Mouse (Mus musculus) left cerebral cortex, adult 18-20 months (tissue): ENCODE data around the gene Atg4a. TPM values are rescaled to one million over a fixed set of nuclear protein-coding genes. Genes with fewer than 3 reads are reported as not detected.
A peak's percentile ranks its signal among the peaks of the same experiment; 100 is the strongest.

ENCODE experiments used
- DNase-seq, 2 experiments: peaks; one replicate each; pipeline ENCODE4 v3.0.0; 2021 to 2022; ENCODE audit warnings: low spot score in 2 of 2, mixed read lengths in 1 of 2
- long read RNA-seq, 2 experiments: library from polyadenylated mRNA; stranded (forward); transcript quantifications; one replicate each; pipeline ENCODE4 v2.0.0; 2021
- total RNA-seq, 2 experiments: library from RNA; stranded (reverse); gene quantifications; 2 replicates each; pipeline ENCODE4 v1.2.3; 2021

The Atg4a gene
- total RNA-seq, result 1 to 10 TPM; 6.8 to 7.4 TPM
- long read RNA-seq, experiment 1, partial matches to known transcripts, result 2 of 12 reads
- long read RNA-seq, experiment 1, other reads (novel, unspliced or antisense), result 7 of 12 reads
- long read RNA-seq, experiment 2, partial matches to known transcripts, result 0 of 4 reads
- long read RNA-seq, experiment 2, other reads (novel, unspliced or antisense), result 3 of 4 reads

DNA sequence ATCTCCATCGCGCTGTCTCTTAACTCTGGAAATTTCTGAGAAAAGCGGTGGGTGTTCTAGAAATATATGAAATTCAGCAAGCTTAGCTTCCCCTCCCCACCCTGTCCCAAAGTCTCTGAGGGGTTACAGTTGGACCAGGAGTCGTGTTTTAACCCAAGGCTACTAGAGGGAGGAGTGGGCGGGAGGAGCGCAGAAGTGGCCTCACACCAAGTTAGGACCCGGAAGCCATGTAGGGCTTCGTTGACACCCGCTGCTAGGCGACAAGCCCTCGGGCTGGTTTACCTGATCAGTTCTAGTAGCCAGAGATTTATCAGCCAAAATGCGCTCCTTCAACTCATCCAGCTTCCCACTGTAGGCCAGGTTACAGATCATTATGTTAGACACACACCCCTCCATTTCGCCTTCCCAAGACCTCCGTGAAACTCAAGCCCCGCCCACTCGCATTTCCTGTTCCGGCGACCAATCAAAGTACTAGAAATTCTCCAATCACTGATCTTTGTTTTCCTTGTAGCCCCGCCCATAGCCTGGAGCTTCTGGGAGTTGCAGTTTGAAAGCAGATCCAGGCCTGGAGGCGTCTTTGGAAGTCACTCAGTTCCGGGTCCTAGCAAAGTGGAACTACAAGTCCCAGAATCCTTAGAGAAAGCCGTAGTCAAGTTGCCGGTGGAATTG, at the start of gene Atg4a, which contains the start of gene Psmd10:
Gene Atg4a (plus strand): TSS at position 636 of the 669 bp plus-strand sequence.
Gene Psmd10 (minus strand): TSS at position 457 of the 669 bp plus-strand sequence.
- DNase-seq, result peak; percentile 83 to 89

DNA sequence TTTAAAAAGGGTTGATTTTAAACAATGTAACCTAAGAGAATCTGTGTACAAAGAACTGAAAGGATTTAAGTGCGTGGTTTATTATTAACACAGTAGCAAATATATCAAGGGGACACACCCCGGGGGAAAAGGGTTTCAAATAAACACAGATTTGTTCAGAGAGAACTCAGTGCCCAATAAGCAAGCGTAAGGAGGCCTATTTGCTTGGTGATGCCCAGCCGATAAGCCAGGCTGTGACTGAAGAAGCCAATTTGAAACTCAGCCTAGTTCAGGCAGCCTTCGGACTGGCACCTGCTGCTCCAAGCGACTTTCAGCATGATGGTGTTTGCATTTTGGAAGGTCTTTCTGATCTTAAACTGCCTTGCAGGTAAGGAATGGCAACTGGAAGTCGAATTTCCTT, 49.3 kb upstream of the Atg4a start, which contains the start of gene Vsig1:
Gene Vsig1 (plus strand): TSS at position 249 of the 400 bp plus-strand sequence.
- no peak for DNase-seq

DNA sequence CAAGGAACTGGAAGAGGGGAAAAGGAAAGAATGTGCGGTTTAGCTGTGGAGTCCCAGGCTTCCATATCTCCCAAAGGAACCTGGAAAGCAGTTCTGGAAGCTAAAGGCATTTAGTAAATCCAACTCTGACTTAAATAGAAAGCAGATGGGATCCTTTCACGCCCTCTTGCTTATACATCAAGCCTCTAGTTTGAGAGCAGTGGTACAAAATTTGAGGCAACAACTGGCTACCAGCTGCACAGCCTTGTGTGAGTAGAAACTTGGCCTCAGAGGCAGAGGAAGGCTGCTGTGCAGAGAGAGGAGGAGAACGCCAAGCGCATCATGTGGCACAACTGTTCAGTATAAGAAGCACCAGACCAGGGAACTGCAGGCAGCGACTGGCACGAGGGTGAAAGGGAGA, 35.4 kb upstream of the Atg4a start:
- DNase-seq, result no peak

DNA sequence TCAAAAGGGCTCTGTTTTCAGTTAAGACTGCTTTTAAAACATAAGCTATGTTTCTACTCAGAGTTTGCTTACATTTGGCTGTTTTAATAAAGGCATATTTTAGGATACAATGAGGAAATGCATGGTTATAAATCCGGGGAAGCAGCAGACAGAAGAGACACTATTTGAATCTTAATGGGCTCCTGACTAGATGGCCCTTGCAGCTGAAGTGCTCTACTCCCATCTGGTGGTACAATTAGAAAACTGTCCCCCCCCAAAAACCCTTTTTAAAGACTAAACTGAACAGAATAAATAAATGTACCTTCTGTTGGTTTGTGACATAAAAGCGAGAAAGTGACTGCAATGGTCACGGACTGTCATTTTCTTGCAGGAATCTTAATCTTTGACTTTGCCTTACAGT, 24.6 kb upstream of the Atg4a start:
- DNase-seq, result no peak

DNA sequence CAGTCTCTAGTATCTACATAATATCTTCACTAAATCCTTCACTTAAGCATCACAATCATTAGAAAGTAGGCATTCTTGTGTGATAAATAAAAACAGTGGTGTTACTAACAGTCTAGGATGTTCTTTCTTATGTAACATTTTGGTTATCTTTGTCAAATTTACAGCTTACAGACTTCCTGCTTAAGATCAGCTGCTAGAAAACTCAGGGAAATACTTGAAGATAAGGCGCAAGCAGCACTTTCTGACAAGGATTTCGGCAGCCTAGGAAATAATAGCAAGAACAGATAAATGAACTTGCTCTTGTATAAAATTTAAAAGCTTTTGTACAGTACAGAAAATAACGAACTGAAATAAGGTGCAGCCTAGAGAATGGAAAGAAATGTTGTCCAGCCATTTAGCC, 23.4 kb upstream of the Atg4a start:
- DNase-seq, result no peak

DNA sequence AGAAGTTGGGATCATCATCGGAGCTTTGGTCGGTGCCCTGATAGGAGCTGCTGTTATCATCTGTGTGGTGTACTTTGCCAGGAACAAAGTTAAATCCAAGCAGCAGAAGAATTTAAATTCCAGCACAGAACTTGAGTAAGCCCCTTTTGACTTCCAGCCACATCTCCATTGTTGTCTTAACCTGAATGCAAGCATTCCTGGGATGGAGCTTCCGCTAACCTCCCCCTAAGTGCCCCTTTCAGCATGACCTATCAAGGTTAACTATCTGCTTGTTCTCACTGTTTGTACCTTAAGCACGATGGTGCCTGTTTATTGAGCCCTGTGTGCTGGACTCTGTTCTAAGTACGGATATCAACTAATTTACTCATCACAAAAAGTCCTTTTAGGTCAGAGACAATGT, 20.4 kb upstream of the Atg4a start:
- DNase-seq, result no peak

DNA sequence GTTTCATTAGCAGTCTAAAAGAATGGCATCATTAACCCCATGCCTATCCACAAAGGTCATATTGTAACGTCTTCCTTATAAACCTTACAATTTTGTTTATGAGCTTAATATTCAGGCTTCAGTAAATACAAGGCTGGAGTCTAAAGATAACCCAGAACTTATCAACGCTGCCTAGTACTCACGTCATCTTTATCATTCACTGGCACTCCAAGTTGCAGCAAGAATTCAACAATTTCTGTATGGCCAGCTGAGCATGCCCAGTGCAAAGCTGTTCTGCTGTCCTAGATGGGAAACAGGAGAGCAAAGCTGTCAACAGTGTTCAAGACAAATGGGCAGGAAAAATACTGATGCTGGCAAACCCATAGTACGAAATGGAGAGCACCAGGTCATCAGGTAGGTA, 3.1 kb upstream of the Atg4a start:
- no peak for DNase-seq

DNA sequence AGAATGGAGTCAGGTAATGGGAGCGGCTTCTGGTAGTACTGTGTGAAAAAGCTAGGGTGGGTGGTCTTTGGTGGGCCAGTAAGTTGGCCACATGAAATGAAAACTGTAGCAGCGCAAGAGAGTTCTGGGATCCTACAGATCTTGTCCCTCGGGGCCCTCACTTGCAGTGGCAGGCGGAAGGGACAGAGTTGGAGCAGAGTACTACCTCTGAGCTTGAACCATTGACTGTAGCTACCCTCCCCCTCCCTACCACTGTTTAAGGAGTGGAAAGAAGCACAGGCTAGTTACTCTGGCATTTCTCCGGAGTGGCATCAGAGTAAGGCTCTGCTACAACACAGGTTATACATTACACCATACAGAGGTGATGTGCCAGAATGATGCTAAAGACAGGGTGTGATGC, 252 bp downstream of the Atg4a start:
- no peak for DNase-seq

DNA sequence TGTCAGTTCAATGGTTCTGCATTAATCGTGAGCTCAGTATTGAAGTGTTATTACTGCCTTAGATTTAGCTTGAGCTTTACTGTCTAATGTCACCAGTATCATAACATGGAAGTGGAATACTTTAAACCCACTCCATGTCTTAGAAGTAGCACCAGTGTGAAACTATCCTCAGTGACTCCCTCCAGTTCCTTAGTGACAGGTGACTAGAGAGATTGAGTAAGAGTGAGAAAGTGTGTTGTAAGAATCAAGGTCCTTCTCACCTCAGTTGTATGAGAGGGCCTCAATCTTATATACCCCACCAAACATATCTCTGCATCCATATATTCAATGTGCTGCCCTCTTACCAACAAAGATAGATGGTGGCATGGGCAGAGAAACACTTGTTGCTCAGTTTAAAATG, 22.2 kb downstream of the Atg4a start:
- DNase-seq, result no peak

DNA sequence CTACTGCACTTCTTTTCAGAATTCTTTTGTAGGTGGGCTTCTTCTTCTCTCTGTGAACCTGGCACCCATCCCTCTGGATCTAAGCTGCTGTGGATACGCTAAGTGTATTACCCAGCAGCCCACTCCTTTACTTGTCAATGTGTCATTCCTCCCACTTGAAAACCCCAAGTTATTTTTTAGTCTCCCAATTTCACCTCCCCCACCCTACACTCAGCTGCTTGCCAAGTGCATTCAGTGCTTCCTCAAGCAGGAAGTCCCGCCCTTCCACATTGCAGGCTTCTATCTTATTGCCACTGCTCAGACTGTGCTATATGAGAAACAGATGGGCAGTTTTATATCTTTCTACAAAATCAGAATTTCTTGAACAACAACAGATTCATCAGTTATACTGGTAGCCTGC, 22.8 kb downstream of the Atg4a start:
- peak; percentile 8 to 13 for DNase-seq

DNA sequence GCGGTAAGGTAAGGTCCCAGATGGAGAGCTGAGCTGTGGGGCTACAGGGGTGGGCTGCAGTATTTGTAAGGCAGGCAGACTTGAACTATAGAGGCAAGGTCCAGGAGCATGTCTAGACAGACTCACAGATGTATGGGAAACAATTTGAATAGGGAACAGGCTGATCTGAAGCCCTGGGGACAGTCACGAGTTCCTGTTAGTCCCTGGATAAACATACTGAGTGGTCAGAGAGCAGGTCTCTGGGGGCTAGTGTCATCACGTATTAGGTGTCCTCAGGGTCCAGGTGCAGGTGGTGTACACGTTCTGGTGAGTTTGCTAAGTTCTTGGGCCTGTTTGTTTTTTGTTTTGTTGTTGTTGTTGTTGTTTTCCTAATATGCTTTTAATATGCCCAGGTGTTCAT, 23.5 kb downstream of the Atg4a start:
- no peak for DNase-seq

DNA sequence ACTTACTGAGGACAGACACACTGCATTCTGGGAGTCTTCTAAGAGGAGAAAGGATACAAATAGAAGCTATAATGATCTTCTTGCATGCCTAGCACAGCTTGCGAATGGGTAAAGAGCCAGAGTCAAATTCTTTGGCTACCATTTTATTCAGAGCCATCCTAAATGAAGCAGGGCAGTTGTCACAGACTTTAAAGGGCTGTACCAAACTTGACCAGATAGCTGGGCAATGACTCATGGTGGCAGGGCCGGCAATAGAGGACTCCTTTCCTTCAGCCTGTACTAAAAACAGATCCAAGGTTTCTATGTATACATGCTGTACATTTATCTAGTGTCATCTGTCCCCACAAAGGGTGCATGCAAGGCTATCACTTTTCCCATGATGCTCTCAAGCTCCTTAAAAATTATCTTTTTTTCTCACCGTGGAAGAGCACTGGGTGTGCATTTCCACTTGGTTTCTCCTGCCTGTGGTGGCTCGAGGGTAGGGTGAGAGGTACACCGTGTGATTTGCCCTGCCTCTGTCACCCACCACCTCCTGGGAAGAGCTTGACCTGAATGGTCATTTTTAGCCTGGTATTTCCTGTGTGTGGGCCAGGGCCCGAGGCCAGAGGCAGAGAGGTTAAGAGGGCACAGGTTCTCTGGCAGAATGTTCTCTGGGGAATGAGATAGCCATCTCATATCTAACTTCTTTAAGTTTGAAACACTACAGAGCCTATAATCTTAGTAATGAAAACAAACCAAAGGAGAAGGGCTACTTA, 26.7 kb downstream of the Atg4a start:
- DNase-seq, result no peak

DNA sequence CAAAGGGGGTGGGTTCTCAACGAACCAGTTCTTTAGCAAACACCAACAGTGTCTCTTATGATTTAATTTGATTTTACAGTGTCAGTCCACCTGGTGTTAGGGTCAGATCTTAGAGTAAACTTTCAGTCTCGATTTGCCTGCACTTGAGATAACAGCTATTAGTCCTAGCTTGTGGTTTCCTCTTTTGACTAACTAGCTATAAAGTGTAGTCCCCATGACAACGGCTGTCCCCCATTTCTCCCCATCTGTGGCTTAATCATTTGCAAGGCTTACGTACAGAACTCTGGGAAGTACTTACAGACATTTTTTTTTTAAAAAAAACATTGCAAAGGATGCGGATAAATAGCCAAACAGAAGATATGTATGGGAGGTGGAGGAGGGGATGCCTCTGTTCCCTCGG, 28.1 kb downstream of the Atg4a start:
- DNase-seq, result no peak

DNA sequence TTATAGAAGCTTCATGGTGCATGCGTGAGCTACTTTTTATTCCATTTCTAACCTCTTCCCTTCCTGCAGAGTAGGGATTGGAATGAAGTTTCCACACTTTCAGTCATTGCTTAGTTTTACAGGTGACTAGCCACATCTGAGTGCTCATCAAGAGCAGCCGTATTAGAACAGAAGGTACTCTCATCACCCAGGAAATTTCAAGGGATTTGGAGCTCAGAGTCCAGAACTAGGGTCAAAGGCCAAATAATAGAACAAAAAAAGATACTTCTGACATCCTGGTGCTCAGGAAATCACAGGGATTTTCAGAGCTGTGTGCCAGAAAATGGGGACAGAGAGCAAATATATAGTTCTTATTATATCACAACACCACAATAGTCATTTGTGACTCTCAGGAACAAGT, 28.5 kb downstream of the Atg4a start:
- DNase-seq, result no peak

DNA sequence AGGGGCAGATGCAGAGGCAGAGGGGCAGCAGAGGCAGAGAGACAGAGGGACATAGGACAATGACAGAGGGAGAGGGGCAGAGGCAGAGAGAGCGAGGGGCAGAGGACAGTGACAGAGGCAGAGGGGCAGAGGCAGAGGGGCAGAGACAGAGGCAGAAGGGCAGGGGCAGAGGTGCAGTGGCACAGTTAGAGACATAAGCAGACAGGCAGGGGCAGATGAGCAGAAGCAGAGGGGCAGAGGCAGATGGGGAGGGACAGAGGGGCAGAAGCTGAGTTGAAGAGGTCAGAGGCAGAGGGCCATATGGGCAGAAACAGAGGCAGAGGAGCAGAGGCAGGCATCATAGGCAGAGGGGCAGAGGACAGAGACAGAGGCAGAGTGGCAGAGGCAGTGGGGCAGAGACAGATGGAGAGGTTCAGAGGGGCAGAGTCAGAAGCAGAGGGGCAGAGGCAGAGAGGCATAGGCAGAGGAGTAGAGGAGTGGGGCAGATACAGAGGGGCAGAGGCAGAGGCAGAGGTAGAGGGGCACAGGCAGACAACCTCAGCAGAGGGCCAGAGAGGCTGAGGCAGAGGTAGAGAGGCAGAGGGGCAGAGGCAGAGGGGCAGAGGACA, 40.3 kb downstream of the Atg4a start:
- no peak for DNase-seq

DNA sequence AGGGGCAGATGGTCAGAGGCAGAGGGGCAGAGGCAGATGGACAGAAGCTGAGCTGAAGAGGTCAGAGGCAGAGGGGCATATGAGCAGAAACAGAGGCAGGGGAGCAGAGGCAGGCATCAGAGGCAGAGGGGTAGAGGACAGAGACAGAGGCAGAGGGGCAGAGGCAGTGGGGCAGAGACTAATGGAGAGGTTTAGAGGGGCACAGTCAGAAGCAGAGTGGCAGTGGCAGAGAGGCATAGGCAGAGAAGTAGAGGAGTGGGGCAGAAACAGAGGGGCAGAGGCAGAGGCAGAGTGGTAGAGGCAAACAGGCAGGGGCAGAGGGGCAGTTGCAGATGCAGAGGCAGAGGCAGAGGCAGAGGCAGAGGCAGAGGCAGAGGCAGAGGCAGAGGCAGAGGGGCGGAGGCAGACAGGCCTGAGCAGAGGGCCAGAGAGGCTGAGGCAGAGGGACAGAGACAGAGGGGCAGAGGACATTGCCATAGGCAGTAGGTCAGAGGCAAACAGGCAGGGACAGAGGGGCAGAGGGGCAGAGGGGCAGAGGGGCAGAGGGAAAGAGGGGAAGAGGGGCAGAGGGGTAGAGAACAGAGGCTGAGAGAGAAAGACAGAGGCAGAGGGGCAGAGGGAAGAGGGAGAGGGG, 41.3 kb downstream of the Atg4a start:
- DNase-seq, result no peak

DNA sequence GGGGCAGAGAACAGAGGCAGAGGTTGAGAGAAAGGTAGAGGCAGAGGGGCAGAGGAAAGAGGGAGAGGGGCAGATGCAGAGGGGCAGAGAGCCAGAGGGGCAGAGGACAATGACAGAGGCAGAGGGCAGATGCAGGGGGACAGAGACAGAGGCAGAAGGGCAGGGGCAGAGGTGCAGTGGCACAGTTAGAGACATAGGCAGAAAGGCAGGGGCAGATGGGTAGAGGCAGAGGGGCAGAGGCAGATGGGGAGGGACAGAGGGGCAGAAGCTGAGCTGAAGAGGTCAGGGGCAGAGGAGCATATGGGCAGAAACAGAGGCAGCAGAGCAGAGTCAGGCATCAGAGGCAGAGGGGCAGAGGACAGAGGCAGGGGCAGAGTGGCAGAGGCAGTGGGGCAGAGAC, 42.2 kb downstream of the Atg4a start:
- DNase-seq, result no peak

DNA sequence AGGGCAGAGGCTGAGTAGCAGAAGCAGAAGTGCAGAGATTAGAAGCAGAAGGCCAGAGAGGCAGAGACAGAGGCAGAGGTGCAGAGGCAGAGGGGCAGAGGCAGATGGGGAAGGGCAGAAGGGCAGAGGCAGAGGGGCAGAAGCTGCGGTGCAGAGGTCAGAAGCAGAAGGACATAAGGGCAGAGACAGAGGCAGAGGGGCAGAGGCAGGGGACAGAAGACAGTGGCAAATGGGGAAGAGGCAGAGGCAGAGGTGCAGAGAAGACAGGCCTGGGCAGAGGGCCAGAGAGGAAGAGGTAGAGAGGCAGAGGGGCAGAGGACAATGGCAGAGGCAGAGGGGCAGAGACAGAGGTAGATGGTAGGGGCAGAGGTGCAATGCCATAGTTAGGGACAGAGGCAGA, 193.0 kb downstream of the Atg4a start:
- no peak for DNase-seq

DNA sequence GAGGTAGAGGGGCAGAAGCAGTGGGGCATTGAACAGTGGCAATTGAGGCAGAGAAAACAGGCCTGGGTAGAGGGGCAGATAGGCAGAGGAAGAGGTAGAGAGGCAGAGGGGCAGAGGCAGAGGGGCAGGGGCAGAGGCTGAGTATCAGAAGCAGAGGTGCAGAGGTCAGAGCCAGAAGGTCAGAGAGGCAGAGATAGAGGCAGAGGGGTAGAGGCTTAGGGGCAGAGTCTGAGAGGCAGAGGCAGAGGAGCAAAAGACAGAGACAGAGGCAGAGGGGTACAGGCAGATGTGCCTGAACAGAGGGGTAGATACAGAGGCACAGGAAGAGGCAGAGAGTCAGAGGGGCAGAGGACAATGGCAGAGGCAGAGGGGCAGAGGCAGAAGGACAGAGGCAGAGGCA, 193.6 kb downstream of the Atg4a start:
- DNase-seq, result no peak

DNA sequence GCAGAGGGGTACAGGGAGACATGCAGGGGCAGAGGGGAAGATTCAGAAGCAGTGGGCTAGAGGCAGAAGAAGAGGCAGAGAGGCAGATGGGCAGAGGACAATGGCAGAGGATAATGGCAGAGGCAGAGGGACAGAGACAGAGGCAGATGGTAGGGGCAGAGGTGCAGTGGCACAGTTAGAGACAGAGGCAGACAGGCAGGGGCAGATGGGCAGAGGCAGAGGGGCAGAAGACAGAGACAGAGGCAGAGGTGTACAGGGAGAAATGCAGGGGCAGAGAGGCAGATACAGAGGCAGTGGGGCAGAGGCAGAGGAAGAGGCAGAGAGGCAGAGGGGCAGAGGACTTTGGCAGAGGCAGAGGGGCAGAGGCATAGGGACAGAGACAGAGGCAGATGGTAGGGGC, 194.5 kb downstream of the Atg4a start:
- no peak for DNase-seq

DNA sequence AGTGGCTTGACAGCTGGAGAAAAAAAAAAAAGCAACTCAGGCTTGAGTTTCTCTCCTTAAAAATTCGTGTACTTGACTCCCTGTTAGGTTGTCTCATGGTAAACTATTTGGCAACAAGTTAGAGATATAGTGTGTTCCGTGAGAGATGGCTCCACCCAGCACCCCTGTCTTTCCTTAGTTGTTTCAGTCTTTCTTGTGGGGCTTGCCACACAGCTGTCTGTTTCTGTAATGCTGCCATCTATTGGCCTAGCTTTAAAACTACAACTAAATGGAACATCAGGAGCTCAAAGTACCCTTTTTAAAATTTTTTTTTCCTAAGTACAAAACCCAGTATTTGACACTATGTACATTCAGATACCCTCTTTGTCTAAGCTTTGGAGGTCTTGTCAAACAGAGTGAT, 200.0 kb downstream of the Atg4a start:
- DNase-seq, result no peak

DNA sequence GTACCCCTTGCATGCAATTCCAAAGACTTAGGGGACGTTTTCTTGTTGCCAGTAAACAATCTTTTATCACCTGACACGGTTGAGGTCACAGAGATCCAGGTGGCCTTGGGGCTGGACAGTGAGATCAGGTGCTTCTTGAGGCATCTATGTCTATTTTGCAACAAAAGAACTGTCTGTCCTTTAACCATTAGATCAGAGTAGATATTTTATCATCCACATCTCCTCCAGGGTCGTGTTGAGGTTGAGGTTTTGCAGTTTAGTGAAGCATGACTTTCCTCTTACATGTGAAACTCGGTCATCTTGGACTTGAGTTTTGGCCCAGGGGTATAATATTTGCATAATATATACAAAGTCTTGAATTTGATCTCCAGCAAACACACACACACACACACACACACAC, 200.9 kb downstream of the Atg4a start:
- no peak for DNase-seq
